Mouse (Mus musculus): ENCODE results near the gene Pwp2. TPM values are rescaled to one million over a fixed set of nuclear protein-coding genes. Genes with fewer than 3 reads are reported as not detected.

Gene Pwp2
- total and polyA plus RNA-seq, 3 experiments = 41.2 to 49.9 (median 43.0) TPM

DNA sequence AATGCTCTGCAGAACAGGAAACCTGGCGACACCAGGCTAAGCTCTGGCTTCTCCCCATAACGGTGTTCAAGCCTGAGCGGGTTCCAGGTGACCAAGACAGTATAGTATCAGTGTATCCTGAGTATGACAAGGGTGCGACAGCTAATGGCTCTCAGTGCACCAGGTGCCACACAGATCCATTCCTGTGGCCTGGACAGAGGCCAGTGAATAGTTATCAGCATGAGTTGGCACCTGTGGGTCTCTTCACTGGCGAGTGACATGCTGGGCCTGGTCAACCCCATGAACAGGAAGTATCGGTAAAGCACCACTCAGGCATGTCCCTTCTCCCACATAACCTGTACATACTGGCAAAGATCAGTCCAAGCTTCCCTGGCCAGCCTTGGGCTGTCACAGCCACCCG is 13.9 kb downstream of the Pwp2 start:
- Histone ChIP-seq H3K4me1 (ENCODE audit: control insufficient read depth in 1 of 2, insufficient read depth in 2 of 2) (peaks cover 17 to 26% of the 10 kb centered on the region in 2 experiments), H3K79me2 (replicated peaks; ENCODE audit: control insufficient read depth, extremely low read depth, insufficient read depth, poor library complexity, severe bottlenecking) (no peaks in the 10 kb centered on the region), H3K27me3 (replicated peaks) (no peaks in the 10 kb centered on the region), H3K9me3 (replicated peaks; ENCODE audit: low read length) (no peaks in the 10 kb centered on the region), H3K9ac (ENCODE audit: insufficient read depth, low read depth) (no peak overlapping the region), H3K36me3 (replicated peaks in 1 of 2; ENCODE audit: control insufficient read depth in 1 of 2, insufficient read depth in 1 of 2, low read length in 1 of 2) (peaks cover 71 to 80% of the 10 kb centered on the region in 2 experiments), H3K4me2 (ENCODE audit: insufficient read depth, low read depth, poor library complexity, severe bottlenecking) (no peak overlapping the region), H3K27ac (ENCODE audit: insufficient read depth, low read depth) (no peak overlapping the region), H3K4me3 (replicated peaks in 1 of 3; ENCODE audit: low read depth in 2 of 3, low read length in 2 of 3, poor library complexity in 1 of 3) (no peak overlapping the region)
- TF ChIP-seq CTCF (conservative IDR thresholded peaks at IDR 0.05 in 1 of 2, IDR thresholded peaks at IDR 0.05 in 1 of 2; ENCODE audit: low read depth in 2 of 2, low read length in 2 of 2) (no peak), JUN (IDR thresholded peaks at IDR 0.05; ENCODE audit: insufficient read depth, low read depth, low read length) (no peak), GABPA (IDR thresholded peaks at IDR 0.05; ENCODE audit: insufficient replicate concordance, low read depth, low read length) (no peak), IRF4 (IDR thresholded peaks at IDR 0.05; ENCODE audit: low read depth, low read length) (no peak), ELF1 (IDR thresholded peaks at IDR 0.05; ENCODE audit: low read depth, low read length) (no peak), USF1 (IDR thresholded peaks at IDR 0.05; ENCODE audit: low read depth, low read length) (no peak), ZMIZ1 (IDR thresholded peaks at IDR 0.05; ENCODE audit: low read depth, low read length) (no peak), MAFK (IDR thresholded peaks at IDR 0.05; ENCODE audit: insufficient replicate concordance, low read length) (no peak), ZNF384 (IDR thresholded peaks at IDR 0.05; ENCODE audit: low read depth, low read length) (no peak), MAX (IDR thresholded peaks at IDR 0.05; ENCODE audit: low read length) (no peak), MAZ (IDR thresholded peaks at IDR 0.05; ENCODE audit: low read depth, low read length) (no peak), POLR2A (IDR thresholded peaks at IDR 0.05; ENCODE audit: low read depth, low read length) (no peak), RCOR1 (conservative IDR thresholded peaks at IDR 0.05; ENCODE audit: low read depth, low read length) (no peak), SMC3 (IDR thresholded peaks at IDR 0.05; ENCODE audit: low read depth, low read length) (no peak), E2F4 (IDR thresholded peaks at IDR 0.05; ENCODE audit: insufficient replicate concordance, low read depth, low read length) (no peak)
- no peak for DNase-seq (ENCODE audit: extremely low read depth)
- dilution Hi-C loops (cut with MboI; ENCODE audit: extremely low pct_ligation_motif_present, extremely low pct_unique_long_range_greater_than_20kb, low sequenced_read_pairs) (no loop called here), in situ Hi-C loops (cut with MboI; ENCODE audit: low pct_ligation_motif_present, low pct_unique_long_range_greater_than_20kb, low sequenced_read_pairs) (no loop called here)

DNA sequence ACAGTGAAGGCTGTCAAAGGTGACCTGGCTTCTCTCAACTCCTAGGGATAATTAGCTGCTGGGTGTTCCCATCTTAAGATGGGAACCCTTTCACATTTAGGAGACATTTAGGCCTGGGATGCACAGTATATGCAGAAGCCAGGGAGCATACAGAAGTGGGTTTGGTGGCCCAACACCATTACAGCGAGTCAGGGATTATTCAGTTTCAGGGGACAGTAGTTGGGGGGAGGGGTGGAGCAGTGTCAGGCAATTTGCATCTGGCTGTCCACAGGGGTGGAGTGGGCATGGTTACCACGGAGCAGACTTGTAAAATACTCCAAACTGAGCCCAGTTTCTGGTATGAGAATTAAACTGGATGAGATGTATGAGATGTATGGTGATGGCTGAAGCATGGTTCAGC is 14.5 kb downstream of the Pwp2 start:
- no peak for DNase-seq (ENCODE audit: extremely low read depth)
- Histone ChIP-seq H3K79me2 (replicated peaks; ENCODE audit: control insufficient read depth, extremely low read depth, insufficient read depth, poor library complexity, severe bottlenecking) (no peaks in the 10 kb centered on the region), H3K27ac (ENCODE audit: insufficient read depth, low read depth) (peak overlapping the region; percentile 24; the same call in 1 of the 2 replicates), H3K4me3 (replicated peaks in 1 of 3; ENCODE audit: low read depth in 2 of 3, low read length in 2 of 3, poor library complexity in 1 of 3) (no peak overlapping the region), H3K4me1 (ENCODE audit: control insufficient read depth in 1 of 2, insufficient read depth in 2 of 2) (peaks cover 17 to 26% of the 10 kb centered on the region in 2 experiments), H3K9me3 (replicated peaks; ENCODE audit: low read length) (no peaks in the 10 kb centered on the region), H3K27me3 (replicated peaks) (no peaks in the 10 kb centered on the region), H3K36me3 (replicated peaks in 1 of 2; ENCODE audit: control insufficient read depth in 1 of 2, insufficient read depth in 1 of 2, low read length in 1 of 2) (peaks cover 71 to 80% of the 10 kb centered on the region in 2 experiments), H3K9ac (ENCODE audit: insufficient read depth, low read depth) (no peak overlapping the region), H3K4me2 (ENCODE audit: insufficient read depth, low read depth, poor library complexity, severe bottlenecking) (no peak overlapping the region)
- dilution Hi-C loops (cut with MboI; ENCODE audit: extremely low pct_ligation_motif_present, extremely low pct_unique_long_range_greater_than_20kb, low sequenced_read_pairs) = no loop called here
- in situ Hi-C loops (cut with MboI; ENCODE audit: low pct_ligation_motif_present, low pct_unique_long_range_greater_than_20kb, low sequenced_read_pairs) = no loop called here
- TF ChIP-seq JUND (conservative IDR thresholded peaks at IDR 0.05; ENCODE audit: low read depth, low read length) = no peak
- TF ChIP-seq GABPA (IDR thresholded peaks at IDR 0.05; ENCODE audit: insufficient replicate concordance, low read depth, low read length) = no peak
- TF ChIP-seq ETS1 (conservative IDR thresholded peaks at IDR 0.05; ENCODE audit: low read depth, low read length) = no peak
- no peak for TF ChIP-seq RCOR1 (conservative IDR thresholded peaks at IDR 0.05; ENCODE audit: low read depth, low read length)
- no peak for TF ChIP-seq TCF12 (IDR thresholded peaks at IDR 0.05; ENCODE audit: low read depth, low read length)
- no peak for TF ChIP-seq MEF2A (IDR thresholded peaks at IDR 0.05; ENCODE audit: borderline replicate concordance, low read depth, low read length)
- no peak for TF ChIP-seq CHD2 (IDR thresholded peaks at IDR 0.05; ENCODE audit: low read length)
- TF ChIP-seq HCFC1 (IDR thresholded peaks at IDR 0.05; ENCODE audit: low read depth, low read length) = no peak
- TF ChIP-seq ZKSCAN1 (IDR thresholded peaks at IDR 0.05; ENCODE audit: borderline replicate concordance, low read depth, low read length) = no peak
- TF ChIP-seq MAX (IDR thresholded peaks at IDR 0.05; ENCODE audit: low read length) = no peak
- TF ChIP-seq E2F4 (IDR thresholded peaks at IDR 0.05; ENCODE audit: insufficient replicate concordance, low read depth, low read length) = no peak
- TF ChIP-seq RAD21 (IDR thresholded peaks at IDR 0.05; ENCODE audit: low read depth, low read length) = no peak
- no peak for TF ChIP-seq MXI1 (IDR thresholded peaks at IDR 0.05; ENCODE audit: low read depth, low read length)
- TF ChIP-seq CHD1 (IDR thresholded peaks at IDR 0.05; ENCODE audit: low read depth, low read length) = no peak
- TF ChIP-seq KAT2A (IDR thresholded peaks at IDR 0.05; ENCODE audit: insufficient replicate concordance, low read length) = no peak
- TF ChIP-seq SIN3A (IDR thresholded peaks at IDR 0.05; ENCODE audit: low read length) = no peak
- no peak for TF ChIP-seq NELFE (IDR thresholded peaks at IDR 0.05; ENCODE audit: low read depth, low read length)
